Mouse (Mus musculus) CD4-positive, CD25-positive, alpha-beta regulatory T cell, adult 2 months (primary cell): ENCODE measurements around the gene Rabgap1l.
"Not testable (repeated sequence)": the region's sequence is repeated elsewhere in the genome, so short reads cannot be mapped to it uniquely, and the experiment has no call there.

Experiments
- DNase-seq: peaks from one replicate; pipeline ENCODE4 v3.0.0-alpha.2; 2012; ENCODE audit warnings: low read depth, low spot score

Rabgap1l gene

DNA sequence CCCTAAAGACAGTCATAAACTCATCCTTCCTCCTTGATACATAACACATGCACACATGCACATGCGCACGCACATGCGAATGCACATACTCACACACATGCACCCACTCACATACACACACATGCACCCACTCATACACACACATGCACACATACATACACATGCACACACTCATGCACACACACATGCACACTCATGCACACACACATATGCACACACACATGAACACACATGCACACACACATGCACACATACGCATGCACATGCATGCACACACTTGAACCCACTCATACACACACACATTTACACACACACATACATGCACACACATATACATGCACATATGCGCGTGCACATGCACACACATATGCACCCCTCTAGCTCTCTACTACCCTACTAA lies 89.2 kb downstream of the Rabgap1l start:
- no peak for DNase-seq

- no peak for DNase-seq
These were observed 99.9 kb downstream of the Rabgap1l start for GRCm38 (mm10) chr1:160693094-160693447.

DNA sequence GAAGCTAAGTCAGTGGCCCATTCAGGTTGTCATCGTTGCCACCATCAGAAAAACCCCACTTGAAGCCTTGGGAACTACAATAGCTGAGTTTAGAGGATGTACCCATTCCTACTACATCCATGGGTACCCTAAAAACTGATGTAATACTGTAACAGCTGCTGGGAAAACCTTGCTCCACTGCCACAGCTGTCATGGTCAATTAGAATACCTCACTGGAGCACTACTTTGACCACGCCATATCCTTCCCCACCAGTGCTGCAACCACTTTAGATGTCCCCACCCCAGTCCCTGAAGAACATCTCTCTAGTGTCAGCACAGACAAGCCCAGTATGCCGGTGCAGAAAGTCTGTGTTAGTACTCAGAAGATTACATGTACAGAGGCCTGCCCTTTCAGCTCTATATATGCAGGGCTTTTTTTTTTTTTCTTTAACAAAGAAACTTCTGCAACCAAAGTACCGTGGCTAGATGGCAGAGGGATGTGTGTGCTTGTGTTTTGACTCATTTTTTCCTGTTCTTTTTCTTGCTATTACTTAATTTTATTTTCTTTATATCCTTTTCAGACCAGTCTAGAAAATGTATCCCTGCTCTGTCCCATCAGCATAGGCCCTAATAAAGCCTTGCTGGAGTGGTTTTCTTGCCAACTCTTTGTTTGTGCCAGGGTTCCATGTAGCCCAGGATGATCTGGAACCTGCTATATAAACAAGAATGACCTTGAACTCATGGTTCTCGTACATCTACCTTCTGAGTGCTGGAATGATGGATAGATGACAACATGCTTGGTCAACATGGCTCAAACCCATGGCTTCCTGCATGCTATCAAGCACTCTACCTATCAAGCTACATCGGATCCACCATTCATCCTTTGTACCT lies 100.6 kb downstream of the Rabgap1l start:
- DNase-seq: no peak

DNA sequence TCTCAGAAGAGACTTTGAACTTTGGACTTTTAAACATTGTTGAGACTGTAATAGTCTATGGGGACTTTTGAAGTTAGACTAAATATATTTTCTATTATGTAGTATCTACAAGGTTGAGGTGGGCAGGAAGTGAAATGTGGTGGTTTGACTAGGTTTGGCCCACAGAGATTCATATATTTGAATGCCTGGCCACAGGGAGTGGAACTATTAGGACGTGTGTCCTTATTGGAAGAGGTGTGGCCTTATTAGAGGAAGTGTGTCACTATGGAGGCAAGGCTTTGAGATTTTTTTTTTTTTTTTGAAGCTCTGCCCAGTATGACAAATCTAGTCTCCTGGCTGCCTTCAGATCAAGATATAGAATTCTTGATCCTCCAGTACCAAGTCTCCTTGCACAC lies 101.8 kb downstream of the Rabgap1l start:
- DNase-seq: no peak

DNA sequence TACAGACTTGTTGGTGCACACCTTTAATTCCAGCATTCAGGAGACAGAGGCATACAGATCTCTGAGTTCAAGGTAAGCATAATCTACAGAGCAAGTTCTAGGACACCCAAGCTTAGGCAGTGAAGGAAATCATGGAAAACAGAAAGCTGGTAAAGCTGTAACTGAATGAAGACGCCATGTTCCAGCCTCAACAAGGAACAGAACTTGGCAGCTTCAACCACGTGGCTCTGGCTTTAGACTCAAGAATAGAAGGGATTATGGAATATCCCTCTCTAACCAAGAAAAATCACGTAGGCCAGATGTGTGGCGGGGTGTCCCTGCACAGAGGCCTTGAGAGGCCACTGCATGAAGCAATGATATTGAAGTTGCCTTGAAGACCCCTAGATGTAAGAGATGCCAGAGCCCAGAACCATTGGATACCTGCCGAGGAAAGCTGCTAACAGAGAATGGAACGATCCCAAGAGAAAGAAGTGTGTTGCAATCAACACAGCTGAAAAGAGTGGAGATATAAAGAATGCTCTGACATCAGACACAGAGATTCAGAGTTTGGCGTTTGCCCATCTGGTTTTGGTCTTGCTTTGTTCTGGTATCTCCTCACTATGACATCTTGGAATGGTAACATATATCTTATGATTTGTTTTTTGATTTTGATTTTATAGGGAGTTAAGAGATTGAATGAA lies 102.4 kb downstream of the Rabgap1l start:
- DNase-seq: no peak

- DNase-seq: no peak
These were observed 103.5 kb downstream of the Rabgap1l start for GRCm38 (mm10) chr1:160689511-160689910.

DNA sequence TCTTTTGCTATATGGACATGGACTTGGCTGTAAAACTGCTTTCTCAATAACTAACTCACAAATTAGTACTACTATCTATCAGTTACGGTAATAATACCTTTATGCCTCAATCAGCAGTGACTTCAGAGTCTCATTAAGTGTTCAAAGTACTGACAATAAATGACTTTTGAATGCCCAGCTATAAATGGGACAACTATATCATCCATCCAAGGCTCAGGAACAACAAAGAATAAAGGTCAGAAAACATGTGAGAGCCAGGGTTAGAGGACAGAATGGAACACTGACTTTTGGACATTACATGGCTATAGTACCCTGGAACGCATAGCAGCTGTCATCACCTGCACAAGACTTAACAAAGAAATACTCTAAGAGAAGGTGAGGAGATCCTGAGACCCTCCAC lies 108.8 kb downstream of the Rabgap1l start:
- no peak for DNase-seq

DNA sequence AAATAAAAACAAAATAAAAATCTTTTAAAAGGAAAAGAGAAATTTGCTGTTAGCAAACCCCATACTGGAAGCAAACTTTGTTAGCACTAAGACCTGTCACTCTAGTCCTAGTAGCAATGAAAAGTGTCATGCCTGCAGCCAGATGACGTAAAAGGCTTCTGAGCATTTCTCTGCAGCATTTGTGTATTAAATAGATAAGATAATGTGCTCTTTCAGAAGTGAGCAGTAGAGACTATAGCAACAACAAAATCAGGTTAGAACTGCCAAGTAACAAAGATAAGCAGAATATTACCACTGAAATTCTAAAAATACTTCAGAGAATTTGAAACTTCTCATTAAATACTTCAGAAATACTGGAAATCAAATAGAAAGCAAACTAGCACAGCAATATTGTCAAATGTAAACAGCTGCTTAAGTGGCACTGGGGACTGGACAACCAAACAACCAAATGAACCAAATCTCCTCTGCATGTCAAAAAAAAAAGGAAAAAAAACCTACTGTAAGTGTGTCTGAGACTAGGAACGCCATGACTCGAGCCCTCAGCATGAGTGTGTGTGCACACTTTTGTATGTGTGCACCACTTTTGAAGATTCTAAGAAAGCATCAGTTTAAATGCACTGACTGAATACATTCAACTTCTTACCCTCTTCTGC lies 111.5 kb downstream of the Rabgap1l start:
- no peak for DNase-seq

DNA sequence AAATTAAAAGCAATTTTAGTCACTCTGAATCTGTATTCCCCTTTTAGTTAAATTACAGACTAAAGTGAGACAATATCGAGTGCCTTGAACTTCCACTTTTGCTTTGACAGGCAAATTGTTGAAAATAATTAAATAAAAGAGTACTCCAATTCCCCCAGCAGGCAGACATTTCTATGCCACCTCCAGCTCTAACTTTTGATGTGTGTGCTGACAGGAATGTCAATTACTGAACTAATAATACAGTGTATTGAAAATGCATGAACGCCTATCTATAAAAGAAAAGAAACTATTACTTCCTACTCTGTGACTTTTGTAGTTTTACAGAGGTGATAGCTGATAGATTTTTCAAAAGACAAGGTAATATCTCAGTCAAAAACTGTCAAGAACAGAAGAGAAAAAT lies 118.2 kb downstream of the Rabgap1l start:
- no peak for DNase-seq

- no peak for DNase-seq
These were observed 120.8 kb downstream of the Rabgap1l start for GRCm38 (mm10) chr1:160672088-160672814.

DNA sequence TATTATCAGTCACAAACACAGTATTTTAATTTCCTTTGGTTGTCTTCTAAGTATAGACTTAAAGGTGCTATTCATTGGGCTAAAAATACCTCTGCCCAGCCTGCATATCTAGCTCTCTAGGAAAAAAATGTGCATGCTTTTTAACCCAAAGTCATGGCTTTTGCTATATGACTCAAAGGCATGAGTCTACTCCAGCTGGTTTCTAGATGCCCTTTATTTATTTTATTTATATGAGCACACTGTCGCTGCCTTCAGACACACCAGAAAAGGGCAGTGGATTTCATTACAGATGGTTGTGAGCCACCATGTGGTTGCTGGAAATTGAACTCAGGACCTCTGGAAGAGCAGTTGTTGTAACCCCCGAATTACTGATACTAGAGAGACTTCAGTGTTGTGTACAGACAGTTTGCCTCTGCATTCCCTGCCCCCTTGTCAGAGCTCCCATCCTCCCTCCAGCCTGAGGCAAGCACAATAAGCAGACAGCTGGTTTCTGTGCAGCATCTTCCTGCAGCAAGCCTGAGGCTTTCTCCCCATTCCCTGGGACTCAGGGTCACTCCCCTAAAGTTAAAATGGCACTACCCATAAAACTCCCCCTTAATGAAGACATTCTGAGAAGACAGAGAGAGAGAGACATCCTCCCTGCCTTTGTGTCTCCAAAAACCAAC lies 137.1 kb downstream of the Rabgap1l start:
- no peak for DNase-seq

DNA sequence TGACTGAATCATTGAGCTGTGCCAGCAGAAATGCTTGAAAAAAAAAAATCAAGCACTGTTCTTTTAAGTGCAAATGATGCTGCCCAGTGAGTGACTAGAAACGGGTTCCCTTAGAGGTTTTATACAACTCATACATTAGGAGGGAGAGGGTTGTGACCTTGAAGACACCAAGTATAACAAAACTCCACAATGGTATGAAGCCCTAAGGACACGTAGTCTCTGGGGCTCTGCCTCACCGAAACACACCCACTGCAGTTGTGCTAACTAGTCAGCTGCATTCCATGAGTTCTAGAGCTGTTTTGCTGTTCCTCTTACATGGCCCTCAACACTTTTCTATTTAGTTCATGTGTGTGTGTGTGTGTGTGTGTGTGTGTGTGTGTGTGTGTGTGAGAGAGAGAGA lies 141.3 kb downstream of the Rabgap1l start:
- DNase-seq: no peak

DNA sequence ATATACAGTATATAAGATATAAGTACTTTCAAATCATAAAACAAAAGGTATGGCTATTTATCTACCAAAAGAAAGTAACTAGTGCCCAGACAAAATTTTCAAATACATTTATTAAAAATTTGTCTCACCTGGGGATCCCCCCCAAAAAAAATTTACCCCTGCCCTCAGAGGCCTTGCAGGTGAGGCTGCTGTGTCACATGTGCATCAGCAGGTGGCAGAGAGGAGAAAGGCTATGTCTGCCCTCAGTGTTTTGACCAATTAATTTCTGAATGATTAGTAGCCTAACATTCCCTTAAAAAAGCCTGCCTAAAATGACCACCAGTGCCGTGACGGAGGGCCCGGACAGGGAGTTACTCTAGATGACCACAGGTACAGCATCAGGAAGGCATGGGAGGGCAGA lies 147.6 kb downstream of the Rabgap1l start:
- no peak for DNase-seq

DNA sequence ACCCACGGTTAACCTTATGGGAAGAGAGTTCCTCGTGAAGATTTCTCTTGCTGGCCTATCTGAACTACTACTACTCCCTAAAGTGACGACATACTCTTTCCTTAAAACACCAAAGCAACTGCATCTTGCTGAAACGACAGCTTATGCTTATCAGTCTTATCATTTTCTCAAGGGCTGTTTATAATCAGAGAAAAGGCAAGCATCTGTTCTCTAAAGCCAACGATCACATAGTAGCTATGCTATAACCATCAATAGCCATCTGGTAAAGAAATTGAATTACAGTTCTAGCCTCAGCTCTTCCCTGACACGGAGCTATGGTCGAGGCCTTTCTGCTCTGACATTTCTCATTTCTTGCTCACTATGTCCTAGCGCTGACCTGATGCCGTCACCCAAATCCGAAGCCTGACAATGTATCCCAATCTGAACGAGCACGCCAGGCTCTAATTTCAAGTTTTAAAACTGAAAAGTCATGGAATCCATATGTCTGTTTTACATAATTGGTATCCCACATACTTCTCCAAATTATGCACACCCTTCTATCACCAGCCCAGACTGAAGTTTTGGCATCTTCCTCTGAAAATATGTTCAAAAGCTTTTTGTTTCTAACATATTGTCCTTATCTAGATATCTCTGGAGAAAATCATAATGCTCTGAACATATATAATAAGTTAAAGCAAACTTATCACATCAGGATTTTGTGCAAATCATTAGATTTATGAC lies 164.6 kb downstream of the Rabgap1l start:
- DNase-seq: no peak

GRCm38 (mm10) chr1:160624354-160625120 lies 168.5 kb downstream of the Rabgap1l start:
- not testable (repeated sequence) for DNase-seq

GRCm38 (mm10) chr1:160618201-160618600 lies 174.8 kb downstream of the Rabgap1l start:
- DNase-seq: no peak

DNA sequence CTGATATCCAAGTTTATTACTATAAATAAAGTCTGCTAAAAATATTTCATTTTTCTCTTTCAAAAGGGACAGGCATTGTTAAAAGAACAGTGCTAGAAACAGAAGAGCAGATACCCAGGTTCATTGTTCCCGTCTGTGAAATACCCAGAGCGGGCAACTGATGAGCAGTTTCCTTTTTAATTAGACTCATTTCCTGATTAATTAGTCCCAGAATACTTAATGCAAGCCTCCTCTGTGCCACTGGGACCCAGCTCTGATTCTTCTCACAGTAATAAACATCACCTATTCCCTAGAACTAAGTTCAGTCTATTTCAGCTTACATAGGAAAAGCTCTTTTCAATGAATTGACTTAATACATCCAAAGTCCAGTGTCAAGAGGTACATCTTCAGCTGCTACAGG lies 186.6 kb downstream of the Rabgap1l start:
- no peak for DNase-seq

GRCm38 (mm10) chr1:160603312-160603711 lies 189.7 kb downstream of the Rabgap1l start:
- DNase-seq: not testable (repeated sequence)

DNA sequence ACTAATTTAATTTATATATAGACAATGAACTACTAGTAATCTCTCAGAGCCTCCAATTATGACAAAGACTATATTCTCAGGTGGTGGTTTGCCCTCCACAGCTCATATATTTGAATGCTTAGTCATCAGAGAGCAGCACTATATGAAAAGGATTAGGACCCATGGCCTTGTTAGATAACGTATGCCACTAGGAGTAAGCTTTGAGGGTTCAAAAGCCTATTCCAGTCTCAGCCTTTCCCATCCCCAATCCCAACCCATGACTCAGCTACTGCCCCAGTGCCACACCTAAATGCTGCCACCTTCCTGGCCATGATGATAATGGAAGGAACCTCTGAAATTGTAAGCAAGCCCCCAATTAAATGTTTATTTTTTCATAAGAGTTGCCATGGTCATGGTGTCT lies 195.6 kb downstream of the Rabgap1l start:
- DNase-seq: no peak

- DNase-seq: no peak
These were observed 196.1 kb downstream of the Rabgap1l start for GRCm38 (mm10) chr1:160596948-160597270.
